Mouse (Mus musculus) left cerebral cortex, adult 11 months (tissue): Measurements from ENCODE around the gene Nomo1.

Experiments
- DNase-seq: peaks from one replicate; pipeline ENCODE4 v3.0.0; 2022; ENCODE audit warnings: low spot score

Nomo1 gene

DNA sequence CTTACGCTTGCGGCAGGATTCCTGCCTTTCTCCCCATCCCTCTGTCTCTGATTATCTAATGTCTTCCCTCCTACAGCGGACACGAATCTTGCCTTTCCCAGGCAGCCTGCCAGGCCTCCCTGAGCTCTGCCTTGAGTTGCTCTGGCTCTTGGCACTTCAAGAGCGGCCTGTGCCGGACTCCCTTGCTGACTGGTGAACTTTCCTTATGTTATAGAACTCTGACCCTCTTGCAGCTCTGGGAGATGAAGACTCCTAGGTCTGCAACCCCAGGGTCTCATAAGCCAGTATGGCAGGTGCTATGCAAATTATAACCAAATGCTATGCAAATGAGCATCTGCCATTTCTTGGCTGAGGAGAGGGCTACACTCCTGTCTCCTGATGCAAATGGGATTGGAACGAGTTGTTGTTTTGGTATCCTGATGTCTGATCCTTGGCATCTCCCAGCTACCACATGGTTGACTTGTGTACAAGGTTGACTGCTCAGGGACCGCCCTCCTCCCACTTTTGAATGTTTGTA is 69.6 kb downstream of the Nomo1 start:
- no peak for DNase-seq

- DNase-seq, result no peak
Observed at GRCm38 (mm10) chr7:46103771-46104170, 70.3 kb downstream of the Nomo1 start.

- DNase-seq, result no peak
Observed at GRCm38 (mm10) chr7:46104256-46104915, 70.9 kb downstream of the Nomo1 start.

DNA sequence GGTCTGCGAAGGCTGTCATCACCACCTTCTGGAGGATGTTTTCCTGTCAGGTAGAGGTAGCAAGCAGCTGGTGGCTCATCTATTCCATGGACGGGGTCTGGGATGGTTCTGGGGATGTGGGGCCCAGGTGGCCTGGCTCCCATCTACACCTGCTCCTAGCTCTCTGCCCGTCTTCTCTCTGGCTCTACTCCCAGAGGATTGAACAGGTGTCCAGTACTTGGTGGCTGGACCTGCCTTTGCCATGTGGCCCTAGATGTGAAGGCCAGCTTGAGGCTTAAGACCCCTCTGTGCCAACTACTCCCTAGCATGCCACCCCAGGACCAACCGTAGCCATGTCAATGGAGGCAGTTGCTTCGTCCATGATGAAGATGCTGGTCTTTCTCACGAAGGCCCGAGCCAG is 72.0 kb downstream of the Nomo1 start:
- no peak for DNase-seq

DNA sequence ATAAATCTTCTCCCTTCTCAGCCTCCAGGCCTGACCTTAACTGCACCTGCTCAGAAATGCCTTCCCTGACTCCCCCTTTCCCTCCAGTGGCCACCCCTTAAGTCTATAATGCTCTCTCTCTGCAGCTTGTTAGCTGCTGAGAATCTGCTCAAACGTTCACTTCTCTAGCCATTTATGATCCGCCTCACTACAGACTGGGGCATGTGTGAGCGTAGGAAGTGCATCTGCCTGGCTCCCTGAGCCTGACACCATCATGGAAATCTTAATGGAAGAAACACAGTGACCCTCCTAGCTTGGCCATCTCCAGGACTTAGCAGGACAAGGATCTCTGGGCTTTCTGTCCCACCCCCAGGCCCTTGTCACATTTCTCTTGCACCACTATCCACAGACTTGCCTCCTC is 76.6 kb downstream of the Nomo1 start:
- no peak for DNase-seq

- no peak for DNase-seq
Observed at GRCm38 (mm10) chr7:46111212-46111817, 77.8 kb downstream of the Nomo1 start.

DNA sequence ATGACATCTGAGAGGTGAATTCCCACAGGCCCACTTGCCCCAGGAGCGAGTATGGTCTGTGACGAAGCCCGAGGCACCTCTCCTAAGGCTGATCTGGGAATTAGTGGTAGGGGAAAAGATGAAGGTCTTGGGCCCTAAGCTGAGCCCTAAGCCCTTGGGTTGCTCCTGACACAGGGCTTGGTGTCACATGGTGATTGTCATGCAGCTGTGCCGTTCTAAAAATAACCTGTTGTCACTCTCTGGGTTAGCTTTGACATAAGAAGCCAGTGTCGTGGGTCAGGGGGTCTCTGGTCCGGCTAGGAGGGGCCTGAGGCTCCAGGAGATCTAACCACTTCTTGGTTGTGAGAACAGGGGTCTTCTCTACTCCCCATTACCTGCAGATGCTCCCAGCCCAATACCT is 78.4 kb downstream of the Nomo1 start:
- DNase-seq, result no peak

- no peak for DNase-seq
Observed at GRCm38 (mm10) chr7:46113435-46113834, 79.9 kb downstream of the Nomo1 start.

DNA sequence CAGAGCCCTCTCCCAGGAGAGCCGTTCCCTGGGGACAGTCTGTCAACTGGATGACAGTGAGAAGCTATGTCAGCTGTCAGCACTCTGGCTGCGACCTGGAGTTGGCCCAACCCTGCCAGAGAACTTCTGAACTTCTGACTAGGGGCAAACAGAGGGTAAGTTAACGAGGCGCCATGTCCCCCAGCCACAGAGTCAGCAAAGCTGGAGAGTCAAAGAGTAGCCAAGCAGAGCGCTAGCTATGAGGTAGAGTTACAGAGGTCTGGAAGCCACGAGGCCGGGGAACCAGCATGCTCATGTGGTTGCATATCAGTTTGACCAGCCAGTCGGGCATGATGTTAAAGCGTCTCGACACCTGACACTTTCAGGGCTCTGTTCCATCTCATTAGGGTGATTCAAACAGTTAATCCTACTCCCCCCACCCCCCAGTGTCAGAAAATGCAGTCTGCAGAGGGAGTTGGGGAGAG is 82.7 kb downstream of the Nomo1 start:
- no peak for DNase-seq

DNA sequence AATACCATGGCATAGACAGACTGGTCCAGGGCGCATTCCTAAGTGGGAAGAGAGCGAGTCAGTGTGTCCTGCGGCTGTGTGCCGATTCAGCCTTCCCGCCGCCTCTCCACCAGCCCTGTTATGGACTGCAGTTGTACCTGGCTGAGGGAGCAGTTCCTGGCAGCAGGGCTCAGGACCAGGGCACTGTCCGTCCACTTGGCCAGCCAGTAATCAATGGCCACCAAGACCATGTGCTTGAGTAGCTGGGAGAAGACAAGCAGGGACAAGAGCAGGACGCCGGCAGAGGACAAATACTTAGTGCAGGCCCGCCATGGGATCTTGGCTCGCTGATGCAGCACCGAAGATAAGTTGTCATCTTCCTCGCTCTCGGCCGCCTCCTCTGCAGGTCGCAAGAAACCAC is 83.5 kb downstream of the Nomo1 start:
- DNase-seq, result no peak

DNA sequence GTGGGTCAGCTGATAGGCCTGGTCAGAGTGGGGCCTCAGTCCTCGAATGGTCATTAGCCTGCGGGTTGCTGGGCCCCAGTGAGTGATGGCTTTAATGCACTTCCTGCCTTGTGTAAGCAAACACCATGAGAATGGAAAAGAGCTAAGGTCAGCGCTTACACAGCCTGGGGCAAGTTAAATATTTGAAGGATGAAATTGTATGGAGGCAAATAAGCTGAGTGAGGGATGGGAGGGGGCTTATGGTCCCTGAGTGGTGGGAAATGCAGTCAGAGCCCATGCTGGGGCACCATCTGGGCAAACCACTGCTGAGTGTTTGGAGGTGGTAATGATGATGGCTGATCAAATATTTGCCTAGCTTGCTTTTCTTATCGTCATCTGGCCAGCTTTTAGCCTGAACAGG is 89.5 kb downstream of the Nomo1 start:
- no peak for DNase-seq

GRCm38 (mm10) chr7:46124460-46124859 is 91.0 kb downstream of the Nomo1 start:
- DNase-seq, result no peak

GRCm38 (mm10) chr7:46125340-46125739 is 91.8 kb downstream of the Nomo1 start:
- DNase-seq, result no peak

DNA sequence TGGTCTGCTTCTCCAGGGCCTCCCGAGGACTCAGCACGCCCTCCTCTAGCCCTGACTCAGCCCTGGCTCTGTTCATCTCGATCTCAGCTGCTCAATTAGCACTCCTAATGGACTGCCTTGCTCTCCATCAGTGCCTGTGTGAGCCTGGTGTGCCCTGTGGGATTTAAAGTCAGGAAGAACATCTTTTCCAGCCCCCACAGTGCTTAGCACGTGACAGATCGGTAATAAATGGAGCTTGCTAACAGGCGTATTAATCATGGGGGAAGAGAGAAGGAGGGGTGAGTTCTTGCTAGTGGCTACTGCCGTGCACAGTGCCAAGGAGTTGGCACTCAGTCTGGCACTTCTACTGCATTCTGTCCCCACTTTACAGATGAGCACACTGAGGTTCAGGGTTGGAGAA is 94.7 kb downstream of the Nomo1 start:
- no peak for DNase-seq

GRCm38 (mm10) chr7:46129463-46130179 is 96.1 kb downstream of the Nomo1 start:
- DNase-seq, result no peak

DNA sequence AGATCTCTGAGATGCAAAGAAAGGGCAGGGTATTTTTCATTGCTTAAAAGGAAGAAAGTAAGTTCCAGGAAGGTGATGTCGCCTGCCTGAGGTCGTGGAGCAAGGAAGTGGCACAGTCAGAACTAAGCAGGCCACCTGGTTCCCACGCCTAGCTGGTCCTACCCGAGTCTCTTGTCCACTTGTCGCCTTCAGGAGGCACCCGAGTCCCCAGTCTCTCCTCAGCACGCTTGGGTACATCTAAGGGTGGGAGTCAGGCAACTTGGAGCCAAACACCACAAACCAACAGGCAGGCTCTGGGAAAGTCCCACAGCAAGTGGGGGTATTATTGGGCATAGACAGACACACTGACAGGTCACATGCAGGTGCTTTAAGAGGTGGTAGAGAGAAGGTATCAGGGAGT is 97.2 kb downstream of the Nomo1 start:
- DNase-seq, result no peak

- DNase-seq, result no peak
Observed at GRCm38 (mm10) chr7:46131266-46131665, 97.8 kb downstream of the Nomo1 start.

DNA sequence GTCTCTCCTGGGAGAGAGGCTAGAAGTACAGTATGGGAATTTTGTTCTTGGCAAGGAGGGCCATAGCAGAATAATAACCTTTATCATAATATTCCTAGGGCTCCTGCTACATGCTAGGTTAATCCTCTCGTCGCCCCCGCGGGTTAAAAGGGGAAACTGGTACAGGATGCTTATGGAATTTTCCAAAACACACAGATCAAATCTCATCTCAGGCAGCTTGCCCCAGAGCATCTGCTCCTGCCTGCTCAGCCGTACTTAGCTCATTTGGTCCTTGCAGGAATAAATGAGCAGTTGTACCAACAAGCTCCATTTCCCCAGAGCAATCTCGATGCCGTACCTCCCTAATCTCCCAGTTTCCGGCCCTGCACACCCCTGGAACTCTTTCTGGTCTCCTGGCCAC is 98.3 kb downstream of the Nomo1 start:
- DNase-seq, result no peak

DNA sequence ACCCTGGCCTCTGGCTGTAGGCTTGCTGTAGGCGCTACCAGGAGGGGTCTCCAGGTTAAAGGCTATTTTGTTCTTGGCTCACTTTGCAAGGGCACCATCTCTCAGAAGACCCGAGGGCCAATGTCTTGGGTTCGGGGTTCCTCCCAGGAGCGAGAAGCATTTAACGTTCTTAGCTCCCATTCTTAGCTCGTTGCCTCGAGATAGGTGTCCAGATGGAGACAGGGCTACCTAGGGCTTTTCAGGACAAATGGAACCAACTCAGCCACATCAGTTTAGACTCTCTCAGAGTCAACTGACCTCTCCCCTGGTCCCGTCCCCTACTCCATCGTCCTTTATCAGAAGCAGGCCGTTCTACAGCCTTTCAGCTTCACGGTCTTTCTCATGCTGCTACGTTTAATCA is 98.7 kb downstream of the Nomo1 start:
- no peak for DNase-seq
